Mouse (Mus musculus) E14TG2a.4 (cell line): ENCODE measurements around the gene Sf3b5.

Source experiments
- CTCF ChIP-seq: conservative IDR thresholded peaks from 2 replicates; pipeline ENCODE4 v1.5.1; 2014; ENCODE audit warnings: low read length
- NANOG ChIP-seq: IDR thresholded peaks from 2 replicates; pipeline ENCODE4 v1.6.1; 2014; ENCODE audit warnings: borderline replicate concordance, low read length, mixed read lengths
- POU5F1 ChIP-seq: IDR thresholded peaks from 2 replicates; pipeline ENCODE4 v1.6.1; 2014; ENCODE audit warnings: low read length, borderline replicate concordance

GRCm38 (mm10) chr10:13005043-13005442, at the start of gene Sf3b5:
- TF ChIP-seq CTCF (no peak), NANOG (no peak), POU5F1 (no peak)
